Mouse (Mus musculus): ENCODE measurements around the gene Snx17.

Gene Snx17

GRCm38 (mm10) chr5:31192939-31193630 is at the start of gene Snx17, which contains the start of gene Eif2b4:
TSS of gene Snx17 (plus strand) at chr5:31193227.
TSS of gene Eif2b4 (minus strand) at chr5:31193430.
- peak; percentile 98 for DNase-seq

DNA sequence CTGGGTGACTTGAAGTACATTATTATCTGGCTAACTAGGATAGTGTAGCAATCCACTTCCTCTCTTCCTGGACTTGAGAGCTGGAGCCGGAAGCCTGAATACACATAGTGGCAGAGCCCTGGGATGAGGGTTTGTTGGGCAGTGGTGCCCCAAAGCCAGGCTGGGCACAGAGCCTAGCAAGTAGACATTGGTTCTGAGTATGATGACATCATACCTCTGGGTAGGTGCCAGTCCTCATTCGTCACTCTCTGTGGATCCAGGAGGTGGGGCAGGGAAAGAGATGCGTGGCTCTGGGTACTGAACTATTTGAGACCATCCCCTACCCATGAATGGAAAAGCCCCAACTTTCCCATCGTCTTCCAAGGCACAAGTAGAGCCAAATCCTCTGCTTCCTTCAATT is 43.2 kb upstream of the Snx17 start:
- DNase-seq: no peak

- DNase-seq: peak; percentile 53
These were observed 41.3 kb upstream of the Snx17 start for GRCm38 (mm10) chr5:31151746-31152145.

- peak; percentile 16 for DNase-seq
These were observed 39.4 kb upstream of the Snx17 start for GRCm38 (mm10) chr5:31153516-31154151.

- peak; percentile 77 for DNase-seq
These were observed 38.9 kb upstream of the Snx17 start, which contains the start of gene Mpv17 for GRCm38 (mm10) chr5:31154152-31154553. TSS of gene Mpv17 (minus strand) at chr5:31154251.

DNA sequence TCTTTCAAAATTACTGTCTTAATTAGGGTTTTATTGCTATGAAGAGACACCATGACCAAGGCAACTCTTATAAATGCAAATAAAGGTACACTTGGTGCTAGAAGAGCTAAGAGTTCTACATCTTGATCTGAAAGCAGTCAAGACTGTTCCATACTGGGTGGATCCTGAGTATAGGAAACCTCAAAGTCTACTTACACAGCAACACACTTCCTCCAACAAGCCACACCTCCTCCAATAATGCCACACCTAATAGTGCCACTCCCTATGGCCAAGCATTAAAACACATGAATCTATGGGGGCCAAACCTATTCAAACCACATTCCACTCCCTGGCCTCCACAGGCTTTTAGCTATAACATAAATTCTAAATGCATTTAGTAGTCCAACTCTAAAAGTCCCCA is 30.6 kb upstream of the Snx17 start:
- DNase-seq: no peak

DNA sequence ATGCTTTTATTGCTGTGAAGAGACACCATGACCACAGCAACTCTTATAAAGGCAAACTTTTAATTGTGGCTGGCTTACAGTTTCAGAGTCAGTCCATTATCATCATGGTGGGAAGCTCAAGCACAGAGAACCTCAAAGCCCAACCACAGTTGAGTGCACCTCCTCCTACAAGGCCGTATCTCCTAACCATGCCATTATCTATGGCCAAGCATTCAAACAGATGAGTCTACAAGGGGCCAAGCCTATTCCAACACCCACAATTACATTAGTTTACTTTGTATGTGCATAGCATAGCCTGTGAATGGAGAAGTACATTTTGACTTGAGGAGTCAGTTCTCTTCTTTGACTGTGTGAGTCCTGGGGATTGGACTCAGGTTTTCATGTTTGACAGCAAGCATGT is 28.1 kb upstream of the Snx17 start:
- no peak for DNase-seq

DNA sequence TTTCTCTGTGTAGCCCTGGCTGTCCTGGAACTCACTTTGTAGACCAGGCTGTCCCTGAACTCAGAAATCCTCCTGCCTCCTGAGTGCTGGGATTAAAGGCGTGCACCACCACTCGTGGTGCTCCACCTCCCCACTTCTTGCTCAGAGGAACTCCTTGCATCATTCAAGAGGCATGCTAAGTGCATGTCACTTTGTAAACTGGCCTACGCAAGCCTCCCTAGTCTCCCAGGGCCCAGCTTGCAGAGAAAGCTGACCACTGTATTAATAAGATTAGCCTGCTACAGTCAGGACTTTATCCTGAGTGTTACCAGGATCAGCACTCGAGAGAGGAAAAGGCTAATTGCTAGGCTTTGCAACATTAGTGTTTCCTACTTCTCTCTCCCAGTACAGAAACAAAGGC is 24.4 kb upstream of the Snx17 start:
- DNase-seq: no peak

DNA sequence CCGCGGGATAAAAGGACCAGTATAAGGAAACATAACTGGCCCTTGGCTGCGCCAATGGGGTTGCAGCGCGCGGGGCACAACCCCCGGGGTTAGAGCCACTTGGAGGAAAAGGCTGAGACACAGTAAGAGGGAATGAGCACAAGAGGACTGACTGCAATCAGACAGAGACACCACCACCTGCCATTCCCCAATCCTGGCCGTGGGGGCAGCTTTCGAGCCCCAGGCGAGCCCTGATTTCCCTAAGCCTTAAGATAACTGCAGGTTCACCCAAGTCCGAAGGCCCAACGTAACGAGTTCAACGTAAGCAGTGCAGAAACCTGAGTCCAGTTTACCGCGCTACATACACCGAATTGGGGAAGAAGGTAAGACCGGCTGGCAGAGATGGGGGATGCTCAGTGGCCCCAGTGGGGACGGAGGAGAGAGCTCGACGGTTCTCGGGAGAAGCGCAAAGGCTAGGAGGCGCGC is 13.7 kb upstream of the Snx17 start:
- no peak for DNase-seq

DNA sequence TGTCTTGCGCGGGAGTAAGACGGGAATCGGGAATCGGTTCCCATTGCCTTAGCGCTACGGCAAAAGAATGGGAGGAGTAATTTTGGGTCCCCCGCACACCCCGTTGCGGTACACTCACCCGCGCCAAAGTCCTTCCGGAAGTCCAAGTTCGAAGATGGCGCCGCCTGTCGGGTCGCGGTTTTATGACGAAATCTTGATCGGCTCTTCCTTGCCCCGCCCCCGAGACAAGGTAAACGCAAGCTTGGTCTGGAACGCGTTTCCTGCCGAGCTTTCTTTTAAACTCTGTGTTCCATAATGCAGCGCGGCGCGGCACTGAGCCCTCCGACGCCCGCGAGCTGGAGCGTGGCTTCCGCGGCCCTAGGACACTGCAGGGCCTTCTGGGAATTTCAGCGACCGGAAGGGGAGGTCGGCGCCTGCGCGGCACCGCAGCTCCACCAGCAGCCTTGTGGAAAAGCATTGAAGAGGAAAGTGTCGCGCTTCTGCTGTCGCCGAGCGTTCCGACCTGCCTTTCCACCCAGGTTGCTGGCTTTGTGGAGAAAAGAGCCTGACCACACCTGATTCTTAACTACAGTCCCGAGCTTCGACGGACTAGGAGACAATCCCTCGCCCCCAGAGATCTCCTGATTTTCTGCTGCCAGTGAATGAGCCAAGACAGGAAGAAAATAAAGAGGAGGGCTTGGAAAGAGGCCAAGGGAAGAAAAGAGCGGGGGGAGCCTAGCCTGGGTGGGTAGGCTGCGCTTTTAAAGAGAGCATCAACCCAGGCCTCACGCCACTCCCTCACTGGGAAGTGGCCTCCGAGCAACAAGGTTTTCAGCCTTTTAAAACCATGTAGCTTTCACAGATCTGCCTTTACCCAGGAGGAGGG is 13.0 kb upstream of the Snx17 start, which contains the start of the genes Gm29609 and Gtf3c2:
Gene Gm29609 (minus strand): TSS at position 146 of the 865 bp plus-strand sequence.
Gene Gtf3c2 (minus strand): TSS at position 379 of the 865 bp plus-strand sequence.
- peak; percentile 96 for DNase-seq

- no peak for DNase-seq
These were observed 11.8 kb upstream of the Snx17 start for GRCm38 (mm10) chr5:31181183-31181770.

DNA sequence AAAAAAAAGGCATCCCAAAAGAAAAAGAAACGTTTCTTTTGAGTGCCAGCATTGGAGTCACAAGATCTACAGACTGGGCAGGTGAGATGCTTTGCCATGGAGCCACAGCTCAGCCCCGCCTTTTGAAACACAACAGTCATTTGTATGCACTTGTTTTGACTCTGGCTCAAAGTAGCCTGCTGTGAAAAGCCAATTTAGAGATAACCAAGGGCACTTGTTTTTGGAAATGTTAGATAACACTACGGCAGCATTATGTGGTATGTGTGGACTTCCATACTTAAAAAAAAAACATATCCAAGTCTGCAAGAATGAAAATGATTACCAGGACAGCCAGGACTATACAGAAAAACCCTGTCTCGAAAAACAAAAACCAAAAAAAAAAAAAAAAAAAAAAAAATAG is 9.3 kb upstream of the Snx17 start:
- no peak for DNase-seq

GRCm38 (mm10) chr5:31188223-31188840 is 4.7 kb upstream of the Snx17 start:
- DNase-seq: no peak

GRCm38 (mm10) chr5:31190201-31190600 is 2.8 kb upstream of the Snx17 start:
- no peak for DNase-seq

DNA sequence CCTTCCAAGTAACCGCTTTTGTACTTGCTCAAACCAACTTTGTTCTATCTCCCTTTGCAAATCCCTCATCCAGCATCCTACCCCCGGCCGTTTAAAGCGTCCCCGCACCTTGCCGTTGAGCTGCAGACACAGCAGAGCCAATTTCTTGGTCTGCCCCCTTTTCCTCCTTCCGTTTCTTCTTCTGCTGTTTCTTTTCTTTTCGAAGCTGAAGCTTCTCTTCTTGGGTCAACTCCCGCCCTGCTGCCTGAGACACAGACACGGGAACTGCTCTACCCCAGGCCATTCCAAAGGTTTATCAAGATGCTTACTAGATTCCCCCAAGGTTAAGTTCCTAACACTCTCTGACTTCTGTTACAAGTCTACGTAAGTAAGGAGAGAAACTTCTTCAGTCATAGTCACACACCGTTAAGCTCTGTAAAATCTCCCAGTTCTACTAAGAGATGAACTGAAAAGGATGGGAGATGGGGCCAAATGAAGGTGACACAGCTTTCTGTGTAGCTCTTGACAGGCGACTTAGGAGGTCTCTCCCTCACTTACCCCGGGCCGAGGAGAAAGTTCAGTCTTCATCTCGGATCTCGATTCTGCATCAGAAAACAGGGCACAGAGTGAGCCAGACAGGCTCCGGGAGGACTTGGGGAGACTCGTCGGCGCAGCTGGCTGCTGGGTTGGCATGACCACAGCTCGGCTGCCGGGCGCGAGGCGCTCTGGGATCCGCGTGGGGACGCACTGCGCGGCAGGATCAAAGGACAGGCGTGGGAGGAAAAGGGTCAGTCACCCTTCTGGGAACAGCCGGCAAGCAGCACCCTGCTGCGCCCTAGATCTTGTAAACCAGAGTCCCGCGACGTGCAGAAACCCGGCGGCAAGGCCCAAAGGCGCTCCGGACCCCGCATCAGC is 735 bp upstream of the Snx17 start:
- no peak for DNase-seq

- no peak for DNase-seq
These were observed 729 bp downstream of the Snx17 start for GRCm38 (mm10) chr5:31193631-31194281.

- no peak for DNase-seq
These were observed 1.8 kb downstream of the Snx17 start for GRCm38 (mm10) chr5:31194486-31195485.

GRCm38 (mm10) chr5:31195671-31196070 is 2.6 kb downstream of the Snx17 start:
- no peak for DNase-seq

- DNase-seq: no peak
These were observed 3.2 kb downstream of the Snx17 start for GRCm38 (mm10) chr5:31196207-31196606.
